Mouse (Mus musculus) brain, embryonic 14.5 days (tissue): ENCODE data around the gene Rmnd5b. TPM values are rescaled to one million over a fixed set of nuclear protein-coding genes. Genes with fewer than 3 reads are reported as not detected.
"Not testable (repeated sequence)": the region's sequence is repeated elsewhere in the genome, so short reads cannot be mapped to it uniquely, and the experiment has no call there.

Source experiments
- DNase-seq: peaks from one replicate; pipeline ENCODE4 v3.0.0-alpha.2; 2011; ENCODE audit warnings: low read depth
- CTCF ChIP-seq: fragments of 200-500 bp; IDR thresholded peaks from 2 replicates; pipeline ENCODE4 v1.5.1; 2012; ENCODE audit warnings: inconsistent platforms, mild to moderate bottlenecking, moderate library complexity, borderline replicate concordance; ENCODE audit not compliant: insufficient read depth, insufficient read length; ENCODE audit errors: extremely low read depth
- POLR2A ChIP-seq: fragments of 200-500 bp; IDR thresholded peaks from 2 replicates; pipeline ENCODE4 v1.6.1; 2012; ENCODE audit warnings: mild to moderate bottlenecking, inconsistent platforms, borderline replicate concordance; ENCODE audit not compliant: poor library complexity, insufficient read depth, insufficient read length, severe bottlenecking; ENCODE audit errors: extremely low read depth
- polyA plus RNA-seq: library from polyadenylated mRNA; depleted of rRNA; stranded (reverse); fragments of >200 nt; gene quantifications from 2 replicates; pipeline ENCODE4 v1.2.3, GENCODE M21; 2012

Gene Rmnd5b
- polyA plus RNA-seq, 1 experiment, result 70.7 TPM

DNA sequence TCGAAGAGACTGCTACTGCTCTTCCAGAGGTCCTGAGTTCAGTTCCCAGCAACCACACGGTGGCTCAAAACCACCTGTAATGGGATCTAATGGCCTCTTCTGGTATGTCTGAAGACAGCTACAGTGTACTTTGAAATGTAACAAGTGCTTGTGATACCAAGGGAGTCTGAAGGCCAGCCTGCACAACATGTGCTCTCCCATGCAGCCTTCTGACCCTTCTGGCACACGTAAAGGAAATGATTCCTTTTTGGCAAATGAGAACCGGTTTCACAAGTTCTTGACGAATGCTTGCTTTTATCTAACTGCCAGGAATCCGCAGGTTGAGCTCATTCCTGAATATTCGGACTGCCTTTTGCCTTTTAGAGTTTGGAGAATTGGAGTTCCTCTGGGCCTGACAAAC, 20.6 kb downstream of the Rmnd5b start:
- DNase-seq, result no peak
- TF ChIP-seq CTCF, result no peak
- TF ChIP-seq POLR2A, result no peak

DNA sequence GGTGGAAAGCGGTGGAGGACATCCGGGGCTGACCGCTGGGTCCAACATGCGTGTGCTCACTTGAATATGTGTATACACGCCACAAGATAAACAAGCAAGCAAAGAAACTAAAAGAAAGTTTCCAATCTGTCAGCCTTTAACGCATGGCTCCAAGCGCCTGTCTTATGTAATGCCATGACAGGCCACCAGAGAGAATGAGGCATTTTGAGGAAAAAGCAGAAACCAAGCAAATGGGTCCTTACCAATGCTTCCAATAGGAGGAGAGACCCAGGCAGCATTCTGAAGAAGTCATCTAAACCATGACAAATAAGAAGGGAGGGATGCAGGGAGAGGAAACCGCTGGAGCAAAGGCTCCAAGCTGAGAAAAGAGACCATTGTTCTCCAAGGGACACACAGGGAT, 21.4 kb downstream of the Rmnd5b start:
- TF ChIP-seq CTCF (no peak), POLR2A (no peak)

DNA sequence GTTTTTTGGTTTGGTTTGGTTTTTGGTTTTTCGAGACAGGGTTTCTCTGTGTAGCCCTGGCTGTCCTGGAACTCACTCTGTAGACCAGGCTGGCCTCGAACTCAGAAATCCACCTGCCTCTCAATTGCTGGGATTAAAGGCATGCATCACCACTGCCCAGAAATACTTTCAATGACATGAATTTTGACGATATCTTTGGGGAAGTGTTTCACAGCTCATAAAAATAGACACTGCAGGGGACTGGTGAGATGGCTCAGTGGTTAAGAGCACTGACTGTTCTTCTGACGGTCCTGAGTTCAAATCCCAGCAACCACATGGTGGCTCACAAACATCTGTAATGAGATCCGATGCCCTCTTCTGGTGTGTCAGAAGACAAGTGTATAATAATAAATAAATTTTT, 25.8 kb downstream of the Rmnd5b start:
- DNase-seq, result not testable (repeated sequence)

More for the DNA sequence above, 21.4 kb downstream of the Rmnd5b start:
- no peak for DNase-seq

DNA sequence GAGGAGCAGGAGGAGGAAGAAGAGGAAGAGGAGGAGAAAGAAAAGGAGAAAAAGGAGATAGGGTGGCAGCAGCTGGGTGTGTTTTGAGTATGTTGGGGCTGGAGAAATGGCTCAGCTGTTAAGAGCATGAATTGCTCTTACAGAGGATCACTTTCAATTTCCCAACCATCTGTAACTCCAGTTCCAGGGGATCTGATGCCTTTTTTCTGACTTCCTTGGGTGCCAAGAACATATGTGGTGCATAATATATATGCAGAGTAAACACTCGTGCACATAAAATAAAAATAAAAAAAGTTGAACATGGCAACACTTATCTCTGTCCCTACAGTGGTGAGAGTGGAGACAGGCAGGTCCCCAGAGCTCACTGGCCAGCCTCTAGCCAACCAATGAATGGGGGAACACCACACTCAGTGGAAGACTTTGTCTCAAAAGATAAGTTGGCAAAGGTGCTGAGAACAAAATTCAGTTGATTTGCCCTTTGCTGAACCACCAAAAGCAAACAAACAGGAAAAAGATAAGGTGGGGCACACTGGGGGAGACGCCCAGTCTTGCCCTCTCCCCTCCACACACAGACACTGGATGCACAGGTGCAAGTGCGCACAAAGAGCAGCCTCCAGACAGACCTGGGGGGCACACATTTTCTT, 26.3 kb downstream of the Rmnd5b start:
- DNase-seq, result no peak
- TF ChIP-seq POLR2A (no peak), CTCF (no peak)

DNA sequence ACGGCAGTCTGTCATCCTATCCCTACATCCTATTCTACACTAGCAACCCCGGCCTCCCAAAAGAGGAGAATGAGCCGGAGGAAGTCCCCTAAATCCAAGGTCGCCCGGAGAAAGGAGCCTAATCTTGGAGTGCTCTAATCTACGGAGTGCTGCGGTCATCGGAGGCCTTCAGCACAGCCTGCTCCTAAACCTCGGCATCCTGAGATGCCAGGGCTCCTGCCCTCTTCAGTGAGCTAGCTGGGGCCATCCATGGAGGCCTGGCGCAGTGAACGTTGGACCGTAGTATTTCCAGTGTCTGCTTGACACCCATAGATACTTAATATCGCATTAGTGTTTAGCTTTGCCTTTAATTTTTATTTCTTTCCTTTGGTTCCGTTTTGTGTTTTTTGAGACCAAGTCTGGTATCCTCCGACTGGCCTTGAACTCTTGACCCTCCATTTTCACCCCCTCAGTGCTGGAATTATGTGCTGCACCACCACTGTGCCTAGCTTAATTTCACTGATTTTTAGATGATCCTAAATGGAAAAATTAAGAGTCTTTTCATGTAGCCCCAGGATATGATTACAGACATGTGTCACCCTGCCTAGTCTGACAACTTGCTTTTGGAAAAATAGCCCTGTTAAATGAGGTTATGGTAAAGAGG, 28.5 kb downstream of the Rmnd5b start:
- no peak for DNase-seq
- TF ChIP-seq POLR2A (no peak), CTCF (no peak)

DNA sequence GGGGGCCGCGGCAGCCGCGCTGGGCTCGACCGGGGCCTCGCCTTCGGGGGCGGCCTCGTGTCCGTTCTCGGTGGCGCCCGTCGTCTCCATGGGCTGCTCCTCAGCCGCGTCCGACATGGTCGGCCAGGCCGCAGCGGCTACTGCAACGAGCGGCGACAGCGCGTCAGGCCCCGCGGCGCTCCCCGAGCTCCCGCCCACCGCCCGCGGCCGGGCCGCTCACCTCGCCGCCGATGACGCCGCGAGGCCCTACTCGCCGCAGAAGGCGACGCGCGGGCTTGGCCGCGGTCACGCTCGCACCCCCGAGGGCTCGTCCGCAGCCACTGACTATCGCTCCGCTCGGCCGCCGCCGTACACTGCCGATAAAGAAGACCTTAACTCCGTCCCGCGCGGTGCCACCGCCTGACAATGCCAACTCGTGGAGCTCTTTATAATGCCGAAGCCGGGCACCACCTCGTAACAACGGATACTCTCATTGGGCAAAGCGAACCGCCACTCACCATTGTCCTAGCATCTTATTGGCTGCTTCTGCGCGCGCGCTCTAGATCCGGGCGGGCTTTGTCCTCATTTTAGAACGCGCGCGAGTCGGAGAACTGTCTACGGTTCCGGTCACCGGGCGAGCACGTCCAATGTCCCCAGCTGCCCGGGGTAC, 29.1 kb downstream of the Rmnd5b start, which contains the start of gene Hnrnpab:
Hnrnpab (minus strand) TSS at position 401 of the 649 bp plus-strand sequence.
- TF ChIP-seq CTCF, result no peak
- TF ChIP-seq POLR2A, result peak; percentile 99

DNA sequence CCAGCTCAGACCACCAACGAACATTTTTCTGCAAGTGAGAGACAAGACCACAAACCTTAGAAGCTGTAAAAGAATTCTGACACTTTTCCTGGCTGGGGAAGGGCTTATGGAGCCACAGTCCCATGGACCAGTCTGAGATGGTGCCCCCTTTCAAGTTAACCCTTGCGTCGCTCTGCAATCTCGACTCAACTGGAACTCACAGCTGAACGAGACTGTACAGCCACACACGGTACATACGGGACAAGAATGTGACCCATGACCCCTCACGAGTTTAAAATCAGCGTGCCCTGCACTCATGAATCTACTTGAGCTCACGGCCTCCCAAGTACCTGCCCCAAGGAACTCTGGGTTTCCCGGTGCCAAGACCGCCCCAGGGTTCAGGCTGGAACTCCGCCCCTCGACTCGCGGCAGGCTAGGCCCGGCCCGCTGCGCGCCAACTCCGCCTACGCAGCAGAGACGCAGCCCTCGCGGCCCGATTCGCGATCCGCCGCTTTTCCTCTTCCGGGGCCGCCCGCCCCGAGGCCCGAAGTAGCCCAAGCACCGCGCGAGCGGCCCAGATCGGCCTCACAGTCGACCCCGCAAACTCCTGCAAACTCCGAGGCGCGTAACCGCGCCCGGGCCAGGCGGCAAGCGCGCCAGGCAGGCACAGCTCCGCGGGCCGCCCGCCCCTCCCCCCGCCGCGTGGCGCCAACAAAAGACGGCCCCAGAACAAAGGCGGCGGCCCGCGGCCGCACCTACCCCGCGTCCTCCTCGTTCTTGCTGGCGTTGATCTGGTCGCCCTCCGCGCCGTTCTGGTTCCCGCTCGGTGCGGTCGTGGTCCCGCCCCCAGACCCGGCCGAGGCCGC, 29.9 kb downstream of the Rmnd5b start:
- DNase-seq, result peak; percentile 90
- TF ChIP-seq CTCF, result no peak
- TF ChIP-seq POLR2A, result 0 out of 2 replicates have a peak, but pooled peaks have one; percentile 40

More for the DNA sequence above, 29.1 kb downstream of the Rmnd5b start, which contains the start of gene Hnrnpab:
- DNase-seq, result peak; percentile 99

DNA sequence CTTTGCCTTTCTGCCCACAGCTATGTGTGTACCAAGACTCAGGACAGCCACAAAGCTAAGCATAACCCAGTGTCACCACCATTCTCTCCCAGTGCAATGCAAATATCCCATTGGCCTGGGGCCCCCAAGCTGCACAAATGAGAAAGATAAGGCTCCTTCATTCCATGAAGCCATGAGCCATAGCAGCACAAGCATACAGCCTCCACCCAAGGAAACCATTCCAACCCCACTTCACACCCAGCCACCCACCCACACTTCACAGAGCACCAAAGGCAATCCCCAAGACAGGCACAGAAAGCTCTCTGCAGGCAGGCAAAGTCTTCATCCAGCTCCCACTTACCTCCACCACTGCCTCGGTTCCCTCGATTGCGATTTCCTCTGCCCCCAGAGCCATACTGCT, 33.4 kb downstream of the Rmnd5b start:
- DNase-seq, result no peak
- TF ChIP-seq CTCF, result no peak
- TF ChIP-seq POLR2A, result no peak

DNA sequence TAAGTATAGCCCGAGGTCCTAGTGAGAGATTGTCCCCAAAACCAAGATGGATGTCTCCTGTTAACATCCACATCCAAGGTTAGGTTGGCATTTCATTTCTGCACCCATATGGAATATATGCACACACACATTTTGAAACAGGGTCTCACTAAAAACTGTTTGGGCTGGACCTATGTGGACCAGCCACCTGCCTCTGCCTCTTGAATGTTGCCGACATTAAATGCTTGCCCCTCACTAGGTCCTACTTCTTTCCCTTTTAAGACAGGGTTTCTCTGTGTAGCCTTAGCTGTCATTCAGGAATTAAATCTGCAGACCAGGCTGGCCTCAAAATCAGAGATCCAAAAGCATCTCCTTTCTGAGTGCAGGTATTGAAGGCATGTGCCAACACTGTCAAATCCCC, 38.1 kb downstream of the Rmnd5b start:
- no peak for TF ChIP-seq CTCF
- no peak for TF ChIP-seq POLR2A
- no peak for DNase-seq

DNA sequence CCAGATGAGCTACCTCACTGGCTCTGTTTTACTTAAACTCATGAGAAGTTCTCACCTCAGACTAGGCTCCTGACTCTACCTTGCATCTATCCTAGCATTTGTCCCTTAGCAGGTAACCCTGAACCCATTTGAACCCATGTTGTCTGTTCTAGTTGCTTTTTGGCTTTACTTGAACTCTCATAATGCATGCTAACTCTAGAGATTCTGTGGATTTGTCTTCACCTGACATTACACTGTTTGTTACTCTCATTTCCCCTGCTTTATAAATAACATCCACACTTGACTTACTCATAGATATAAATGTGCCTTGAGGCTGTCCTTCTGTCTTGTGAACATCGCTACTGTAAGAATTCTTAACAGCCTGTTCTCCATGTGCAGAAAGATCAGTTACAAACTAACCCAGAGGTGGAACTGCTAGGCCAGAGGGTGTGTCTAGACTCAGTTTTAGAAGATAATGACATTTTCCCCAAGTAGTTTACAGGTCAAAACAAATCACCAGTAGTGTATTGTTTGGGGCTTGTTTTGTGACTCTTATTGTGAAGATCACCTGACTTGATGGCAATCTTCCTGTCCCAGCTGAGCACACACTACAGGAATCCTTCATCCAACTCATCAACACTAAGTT, 40.1 kb downstream of the Rmnd5b start:
- TF ChIP-seq CTCF, result no peak
- TF ChIP-seq POLR2A, result no peak
- no peak for DNase-seq
